Mouse (Mus musculus): ENCODE measurements around the gene Myf6. TPM values are rescaled to one million over a fixed set of nuclear protein-coding genes. Genes with fewer than 3 reads are reported as not detected.

Gene Myf6
- not detected in 2 replicates for polyA plus RNA-seq (2012; ENCODE audit: low replicate concordance)

DNA sequence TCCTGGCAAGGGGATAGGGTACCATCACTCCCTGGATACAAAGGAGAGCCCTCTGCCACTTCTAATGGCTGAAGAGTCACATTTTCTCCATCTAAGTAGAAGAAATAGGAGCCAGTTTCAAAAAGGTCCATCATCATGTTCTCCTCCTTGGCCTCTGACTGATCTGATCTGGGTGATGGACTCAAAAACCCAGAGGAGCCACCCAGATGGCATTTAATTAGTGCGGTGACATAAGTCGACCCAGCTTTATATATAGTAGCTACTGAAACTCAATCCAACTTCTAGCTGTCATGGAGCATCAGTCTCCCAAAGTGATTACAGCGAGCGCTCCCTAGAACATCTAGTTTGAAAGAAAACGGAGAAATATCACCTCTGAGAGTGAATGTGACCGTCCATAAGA, at the start of gene Myf6:
Gene Myf6, minus strand, starts transcription at position 170 of the 400 bp plus-strand sequence.

DNA sequence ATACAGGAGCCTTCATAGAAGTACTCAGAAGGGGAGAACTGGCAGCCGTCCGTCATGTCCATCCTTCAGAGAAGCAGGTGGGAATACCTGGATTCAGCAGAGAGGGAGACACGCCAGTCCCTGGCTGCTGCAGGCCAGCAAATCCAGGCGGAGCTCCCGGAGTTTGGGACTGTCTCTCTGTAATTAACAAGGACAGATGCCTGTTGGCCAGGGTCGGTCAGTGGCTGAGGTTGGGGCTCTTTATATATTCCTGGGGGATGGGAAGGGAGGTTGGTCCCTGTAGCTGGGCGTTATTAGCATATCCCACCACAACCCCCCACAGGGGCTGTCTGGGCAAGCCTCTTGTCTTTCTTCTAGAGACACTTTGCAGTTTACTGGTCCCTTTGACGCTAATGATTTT, 8.7 kb downstream of the Myf6 start, which contains the start of gene Myf5:
Gene Myf5, minus strand, starts transcription at position 265 of the 400 bp plus-strand sequence.

Other genes starting within 250 kb of the Myf6 start
- gene Lin7a, start 223.1 kb downstream of the Myf6 start, polyA plus RNA-seq (2012; ENCODE audit: low replicate concordance), result not detected in 2 replicates
- not detected in 2 replicates for gene Myf5, start 8.6 kb downstream of the Myf6 start, polyA plus RNA-seq (2012; ENCODE audit: low replicate concordance)
- not detected in 2 replicates for gene Ptprq, start 225.3 kb upstream of the Myf6 start, polyA plus RNA-seq (2012; ENCODE audit: low replicate concordance)

All from leukemia stem cell, adult 10-12 weeks (primary cell).